Mouse (Mus musculus): ENCODE results near the gene Tnfrsf19.

GRCm38 (mm10) chr14:61011621-61012174 lies 34.6 kb downstream of the Tnfrsf19 start:
- no peak for TF ChIP-seq CTCF (IDR thresholded peaks at IDR 0.05; ENCODE audit: low read depth, low read length)
- no peak for TF ChIP-seq TAL1 (conservative IDR thresholded peaks at IDR 0.05; ENCODE audit: low read depth, low read length)

All from G1E (cell line).